Mouse (Mus musculus) midbrain, embryonic 15.5 days (tissue): Measurements from ENCODE around the gene 1110051M20Rik. TPM values are rescaled to one million over a fixed set of nuclear protein-coding genes. Genes with fewer than 3 reads are reported as not detected.

Source experiments
- ATAC-seq: fragments of 200-750 bp; cut with Nextera tagmentation; replicated peaks from 2 replicates; pipeline ENCODE4 v1.8.0; 2017; ENCODE audit warnings: moderate TSS enrichment
- H3K27ac ChIP-seq: fragments of 300-500 bp; sonication (generic); 2 replicates; pipeline ENCODE4 v1.5.1; 2015; ENCODE audit warnings: mild to moderate bottlenecking, inconsistent platforms
- H3K27me3 ChIP-seq: fragments of 300-500 bp; sonication (generic); replicated peaks from 2 replicates; pipeline ENCODE4 v1.6.1; 2015; ENCODE audit warnings: inconsistent platforms
- H3K36me3 ChIP-seq: fragments of 300-500 bp; sonication (generic); replicated peaks from 2 replicates; pipeline ENCODE4 v1.6.1; 2015; ENCODE audit warnings: inconsistent platforms
- H3K4me1 ChIP-seq: fragments of 300-500 bp; sonication (generic); 2 replicates; pipeline ENCODE4 v1.6.1; 2015; ENCODE audit warnings: inconsistent platforms
- H3K4me2 ChIP-seq: fragments of 300-500 bp; sonication (generic); 2 replicates; pipeline ENCODE4 v1.6.1; 2015; ENCODE audit warnings: inconsistent platforms, mild to moderate bottlenecking, moderate library complexity
- H3K4me3 ChIP-seq: fragments of 300-500 bp; sonication (generic); 2 replicates; pipeline ENCODE4 v1.5.1; 2015; ENCODE audit warnings: mild to moderate bottlenecking, inconsistent platforms
- H3K9ac ChIP-seq: fragments of 300-500 bp; sonication (generic); 2 replicates; pipeline ENCODE4 v1.6.1; 2015; ENCODE audit warnings: mild to moderate bottlenecking, inconsistent platforms
- H3K9me3 ChIP-seq: fragments of 300-500 bp; sonication (generic); 2 replicates; pipeline ENCODE4 v1.6.1; 2016; ENCODE audit warnings: inconsistent platforms
- WGBS: fragments of 180-500 bp; shearing (Covaris S2); methylation state at CpG from one replicate; pipeline ENCODE4 v1.1.7; 2015; ENCODE audit warnings: mixed read lengths; 5-methylcytosine and 5-hydroxymethylcytosine counted together
- polyA plus RNA-seq: library from polyadenylated mRNA; unstranded; fragments of >200 nt; fragmentation: Nextera tagmentation; extraction: Ambion mirVana; gene quantifications from 2 replicates; pipeline ENCODE4 v1.2.1, GENCODE M21; 2015

The 1110051M20Rik gene
- polyA plus RNA-seq, 1 experiment from 2014 or later, result 179 TPM

GRCm38 (mm10) chr2:91328729-91329125 is 115.8 kb downstream of the 1110051M20Rik start:
- no peak overlapping the region for H3K4me2 ChIP-seq
- no peak overlapping the region for H3K4me3 ChIP-seq
- H3K9me3 ChIP-seq, result no peaks in the 10 kb centered on the region
- no peak for ATAC-seq
- 80% methylated on average over 3 of the region's 3 CpGs for WGBS
- H3K4me1 ChIP-seq, result peaks cover 43% of the 10 kb centered on the region
- H3K27ac ChIP-seq, result peak overlapping the region; percentile 71
- no peak overlapping the region for H3K9ac ChIP-seq
- H3K27me3 ChIP-seq, result no peaks in the 10 kb centered on the region
- H3K36me3 ChIP-seq, result no peaks in the 10 kb centered on the region

- H3K4me2 ChIP-seq, result no peak overlapping the region
- peaks cover 43% of the 10 kb centered on the region for H3K4me1 ChIP-seq
- H3K4me3 ChIP-seq, result no peak overlapping the region
- no peaks in the 10 kb centered on the region for H3K27me3 ChIP-seq
- no peak overlapping the region for H3K9ac ChIP-seq
- H3K36me3 ChIP-seq, result no peaks in the 10 kb centered on the region
- peak; percentile 77 for ATAC-seq
- H3K9me3 ChIP-seq, result no peaks in the 10 kb centered on the region
- WGBS, result 21% methylated on average over 12 of the region's 12 CpGs
- H3K27ac ChIP-seq, result peak overlapping the region; percentile 71
Observed at GRCm38 (mm10) chr2:91327968-91328728, 116.4 kb downstream of the 1110051M20Rik start.

- Histone ChIP-seq H3K4me1 (peaks cover 43% of the 10 kb centered on the region), H3K9ac (no peak overlapping the region), H3K4me3 (no peak overlapping the region), H3K9me3 (no peaks in the 10 kb centered on the region), H3K36me3 (no peaks in the 10 kb centered on the region), H3K4me2 (no peak overlapping the region), H3K27ac (0 out of 2 replicates have a peak overlapping the region, but pooled peaks have one; percentile 32), H3K27me3 (no peaks in the 10 kb centered on the region)
- ATAC-seq, result no peak
- WGBS, result 77% methylated on average over 13 of the region's 13 CpGs
Observed at GRCm38 (mm10) chr2:91326746-91327350, 117.7 kb downstream of the 1110051M20Rik start.

GRCm38 (mm10) chr2:91324761-91325421 is 119.6 kb downstream of the 1110051M20Rik start:
- Histone ChIP-seq H3K4me3 (no peak overlapping the region), H3K27me3 (no peaks in the 10 kb centered on the region), H3K4me1 (peaks cover 34% of the 10 kb centered on the region), H3K36me3 (no peaks in the 10 kb centered on the region), H3K4me2 (peak overlapping the region; percentile 12; the same call in 1 of the 2 replicates), H3K27ac (peak overlapping the region; percentile 76), H3K9ac (peak overlapping the region; percentile 20; the same call in 1 of the 2 replicates), H3K9me3 (no peaks in the 10 kb centered on the region)
- ATAC-seq, result peak; percentile 44
- 12% methylated on average over 15 of the region's 15 CpGs for WGBS

- no peaks in the 10 kb centered on the region for H3K36me3 ChIP-seq
- no peaks in the 10 kb centered on the region for H3K27me3 ChIP-seq
- no peak for ATAC-seq
- WGBS, result 59% methylated on average over 1 of the region's 1 CpGs
- peaks cover 34% of the 10 kb centered on the region for H3K4me1 ChIP-seq
- H3K9ac ChIP-seq, result no peak overlapping the region
- peak overlapping the region; percentile 12; the same call in 1 of the 2 replicates for H3K4me2 ChIP-seq
- no peaks in the 10 kb centered on the region for H3K9me3 ChIP-seq
- H3K4me3 ChIP-seq, result no peak overlapping the region
- H3K27ac ChIP-seq, result peak overlapping the region; percentile 76
Observed at GRCm38 (mm10) chr2:91324346-91324745, 120.2 kb downstream of the 1110051M20Rik start.

GRCm38 (mm10) chr2:91322490-91322889 is 122.0 kb downstream of the 1110051M20Rik start:
- H3K4me2 ChIP-seq, result no peak overlapping the region
- H3K27me3 ChIP-seq, result no peaks in the 10 kb centered on the region
- WGBS, result 65% methylated on average over 4 of the region's 4 CpGs
- peaks cover 21% of the 10 kb centered on the region for H3K4me1 ChIP-seq
- H3K4me3 ChIP-seq, result no peak overlapping the region
- no peak for ATAC-seq
- H3K36me3 ChIP-seq, result no peaks in the 10 kb centered on the region
- H3K27ac ChIP-seq, result no peak overlapping the region
- no peak overlapping the region for H3K9ac ChIP-seq
- H3K9me3 ChIP-seq, result no peaks in the 10 kb centered on the region

- ATAC-seq, result no peak
- H3K27ac ChIP-seq, result no peak overlapping the region
- no peak overlapping the region for H3K9ac ChIP-seq
- H3K36me3 ChIP-seq, result no peaks in the 10 kb centered on the region
- H3K4me2 ChIP-seq, result no peak overlapping the region
- H3K27me3 ChIP-seq, result no peaks in the 10 kb centered on the region
- 88% methylated on average over 2 of the region's 2 CpGs for WGBS
- no peaks in the 10 kb centered on the region for H3K9me3 ChIP-seq
- H3K4me3 ChIP-seq, result no peak overlapping the region
- H3K4me1 ChIP-seq, result peaks cover 16% of the 10 kb centered on the region
Observed at GRCm38 (mm10) chr2:91321923-91322322, 122.6 kb downstream of the 1110051M20Rik start.

GRCm38 (mm10) chr2:91320559-91321529 is 123.7 kb downstream of the 1110051M20Rik start:
- no peaks in the 10 kb centered on the region for H3K27me3 ChIP-seq
- H3K36me3 ChIP-seq, result no peaks in the 10 kb centered on the region
- H3K4me2 ChIP-seq, result no peak overlapping the region
- H3K27ac ChIP-seq, result no peak overlapping the region
- H3K9ac ChIP-seq, result no peak overlapping the region
- peaks cover 13% of the 10 kb centered on the region for H3K4me1 ChIP-seq
- H3K9me3 ChIP-seq, result no peaks in the 10 kb centered on the region
- no peak overlapping the region for H3K4me3 ChIP-seq
- ATAC-seq, result no peak
- WGBS, result 89% methylated on average over 10 of the region's 10 CpGs

GRCm38 (mm10) chr2:91314184-91314583 is 130.3 kb downstream of the 1110051M20Rik start:
- ATAC-seq, result no peak
- no peaks in the 10 kb centered on the region for H3K36me3 ChIP-seq
- no peaks in the 10 kb centered on the region for H3K9me3 ChIP-seq
- no peak overlapping the region for H3K4me2 ChIP-seq
- no peak overlapping the region for H3K9ac ChIP-seq
- H3K4me3 ChIP-seq, result no peak overlapping the region
- 0 out of 2 replicates have a peak, but pooled peaks cover 5% of the 10 kb centered on the region for H3K4me1 ChIP-seq
- 93% methylated on average over 7 of the region's 7 CpGs for WGBS
- no peaks in the 10 kb centered on the region for H3K27me3 ChIP-seq
- H3K27ac ChIP-seq, result no peak overlapping the region

GRCm38 (mm10) chr2:91312578-91313311 is 131.8 kb downstream of the 1110051M20Rik start:
- ATAC-seq, result 0 out of 2 replicates have a peak, but pooled peaks have one; percentile 33
- Histone ChIP-seq H3K9me3 (no peaks in the 10 kb centered on the region), H3K9ac (no peak overlapping the region), H3K4me3 (no peak overlapping the region), H3K36me3 (no peaks in the 10 kb centered on the region), H3K27ac (peak overlapping the region; percentile 58), H3K27me3 (no peaks in the 10 kb centered on the region), H3K4me2 (no peak overlapping the region), H3K4me1 (0 out of 2 replicates have a peak, but pooled peaks cover 5% of the 10 kb centered on the region)
- WGBS, result 26% methylated on average over 10 of the region's 10 CpGs

- no peak overlapping the region for H3K4me2 ChIP-seq
- no peaks in the 10 kb centered on the region for H3K9me3 ChIP-seq
- 0 out of 2 replicates have a peak, but pooled peaks cover 5% of the 10 kb centered on the region for H3K4me1 ChIP-seq
- no peak overlapping the region for H3K4me3 ChIP-seq
- H3K36me3 ChIP-seq, result no peaks in the 10 kb centered on the region
- no peaks in the 10 kb centered on the region for H3K27me3 ChIP-seq
- 67% methylated on average over 3 of the region's 3 CpGs for WGBS
- no peak overlapping the region for H3K27ac ChIP-seq
- H3K9ac ChIP-seq, result no peak overlapping the region
- no peak for ATAC-seq
Observed at GRCm38 (mm10) chr2:91309546-91309945, 135.0 kb downstream of the 1110051M20Rik start.
